Comparison of ENCODE assay signal across 35 mouse cellular contexts in genomic region chr11:61388936-61389335, GRCm38 (mm10). TPM values are rescaled to one million over a fixed set of nuclear protein-coding genes. Genes with fewer than 3 reads are reported as not detected.
"Had no signal": no experiment of that assay in that cellular context is flagged by ENCODE, and none has a peak within 500 bp of the region (broad histone marks: within the 10 kb centered on the region; RNA-seq: fewer than 3 reads in every experiment).

No protein-coding gene starts in this region.

- H3K9ac ChIP-seq: embryonic facial prominence, embryonic 12.5 days; embryonic facial prominence, embryonic 13.5 days; embryonic facial prominence, embryonic 15.5 days; forebrain, embryonic 12.5 days; forebrain, embryonic 13.5 days; forebrain, embryonic 15.5 days; forebrain, postnatal 0 days had no signal

- H3K36me3 ChIP-seq: embryonic facial prominence, embryonic 10.5 days; embryonic facial prominence, embryonic 12.5 days; embryonic facial prominence, embryonic 13.5 days; embryonic facial prominence, embryonic 15.5 days; forebrain, embryonic 10.5 days; forebrain, embryonic 12.5 days; forebrain, embryonic 15.5 days had no signal

- H3K27me3 ChIP-seq: embryonic facial prominence, embryonic 12.5 days; embryonic facial prominence, embryonic 13.5 days; embryonic facial prominence, embryonic 15.5 days; forebrain, embryonic 12.5 days; forebrain, embryonic 13.5 days; forebrain, embryonic 15.5 days had no signal

- DNase-seq: cerebellum, adult 8-10 months; cerebellum, adult 9-10 months; cerebellum, adult 9-11 months; cerebellum, postnatal 10 days; cerebellum, postnatal 14 days; cerebellum, postnatal 25 days; cerebellum, postnatal 36 days; embryo, embryonic 11 days; forebrain, postnatal 0 days; gastrocnemius, adult 2 months; gastrocnemius, postnatal 10 days; gastrocnemius, postnatal 14 days; gastrocnemius, postnatal 25 days; gastrocnemius, postnatal 36 days; heart, adult 11 months; heart, adult 18-20 months; heart, adult 2 months had no signal

- H3K4me1 ChIP-seq: embryonic facial prominence, embryonic 10.5 days; embryonic facial prominence, embryonic 12.5 days; embryonic facial prominence, embryonic 15.5 days; forebrain, embryonic 10.5 days; forebrain, embryonic 12.5 days; forebrain, embryonic 13.5 days; forebrain, embryonic 15.5 days had no signal

- H3K4me2 ChIP-seq: embryonic facial prominence, embryonic 12.5 days; embryonic facial prominence, embryonic 13.5 days; embryonic facial prominence, embryonic 15.5 days; forebrain, embryonic 12.5 days; forebrain, embryonic 13.5 days; forebrain, embryonic 15.5 days had no signal

- ATAC-seq: forebrain, embryonic 13.5 days; forebrain, embryonic 14.5 days; forebrain, embryonic 15.5 days; forebrain, embryonic 16.5 days; forebrain, postnatal 0 days had no signal

- H3K9me3 ChIP-seq: embryonic facial prominence, embryonic 12.5 days; embryonic facial prominence, embryonic 15.5 days; forebrain, embryonic 12.5 days; forebrain, embryonic 13.5 days; forebrain, embryonic 15.5 days had no signal

- H3K4me3 ChIP-seq: embryonic facial prominence, embryonic 10.5 days; embryonic facial prominence, embryonic 12.5 days; embryonic facial prominence, embryonic 13.5 days; embryonic facial prominence, embryonic 15.5 days; erythroblast, embryonic 14.5 days; forebrain, embryonic 10.5 days; forebrain, embryonic 12.5 days; forebrain, embryonic 13.5 days; forebrain, embryonic 15.5 days; gastrocnemius, adult 2 months; heart, adult 2 months had no signal

- H3K27ac ChIP-seq: embryonic facial prominence, embryonic 10.5 days; embryonic facial prominence, embryonic 12.5 days; embryonic facial prominence, embryonic 13.5 days; embryonic facial prominence, embryonic 15.5 days; forebrain, embryonic 10.5 days; forebrain, embryonic 12.5 days; forebrain, embryonic 13.5 days; forebrain, embryonic 15.5 days; gastrocnemius, adult 2 months; heart, adult 2 months had no signal

RNA-seq across cellular contexts. Expression of gene Slc47a1, which starts 10.8 kb away (rescaled TPM):
- total RNA-seq: common myeloid progenitor, adult 5-6 weeks; granulocyte monocyte progenitor cell, adult 5-6 weeks had no signal
- polyA plus RNA-seq: erythroblast, embryonic 14.5 days; forebrain, embryonic 12.5 days; forebrain, embryonic 13.5 days; forebrain, embryonic 14.5 days had no signal

RNA-seq across cellular contexts. Expression of gene Slc47a2, which starts 46.3 kb away (rescaled TPM):
- total RNA-seq: common myeloid progenitor, adult 5-6 weeks; forebrain, postnatal 0 days; gastrocnemius, adult 18-20 months; gastrocnemius, adult 2 months; gastrocnemius, adult 8-10 months; gastrocnemius, postnatal 10 days; gastrocnemius, postnatal 14 days; gastrocnemius, postnatal 25 days; gastrocnemius, postnatal 36 days; gastrocnemius, postnatal 4 days; granulocyte monocyte progenitor cell, adult 5-6 weeks; heart, adult 18-20 months; heart, adult 2 months had no signal
- polyA plus RNA-seq: embryonic facial prominence, embryonic 10.5 days; embryonic facial prominence, embryonic 11.5 days; embryonic facial prominence, embryonic 12.5 days; embryonic facial prominence, embryonic 13.5 days; erythroblast, embryonic 14.5 days; forebrain, embryonic 10.5 days; forebrain, embryonic 11.5 days; forebrain, embryonic 12.5 days; forebrain, embryonic 13.5 days; forebrain, embryonic 14.5 days; forebrain, embryonic 15.5 days; forebrain, embryonic 16.5 days; forebrain, postnatal 0 days had no signal
